Mouse (Mus musculus) stomach, embryonic 14.5 days (tissue): ENCODE measurements around the gene Fam84b. TPM values are rescaled to one million over a fixed set of nuclear protein-coding genes. Genes with fewer than 3 reads are reported as not detected.
A peak's percentile ranks its signal among the peaks of the same experiment; 100 is the strongest.

ENCODE experiments used
- ATAC-seq: fragments of 200-750 bp; cut with Nextera tagmentation; 2 replicates; pipeline ENCODE4 v1.8.0; 2017; ENCODE audit warnings: low read depth, moderate TSS enrichment; ENCODE audit not compliant: insufficient number of reproducible peaks, insufficient read depth, low FRiP score
- H3K27ac ChIP-seq: fragments of 300-500 bp; sonication (generic); 2 replicates; pipeline ENCODE4 v1.5.1; 2014; ENCODE audit warnings: mild to moderate bottlenecking, low read length, moderate library complexity, mixed read lengths
- H3K27me3 ChIP-seq: fragments of 300-500 bp; sonication (generic); 2 replicates; pipeline ENCODE4 v1.6.1; 2014; ENCODE audit warnings: low read length, control low read depth, mixed read lengths; ENCODE audit not compliant: control insufficient read depth, insufficient read depth
- H3K36me3 ChIP-seq: fragments of 300-500 bp; sonication (generic); 2 replicates; pipeline ENCODE4 v1.6.1; 2014; ENCODE audit warnings: mild to moderate bottlenecking, control low read depth, low read length, moderate library complexity, mixed read lengths; ENCODE audit not compliant: control insufficient read depth, insufficient read depth
- H3K4me1 ChIP-seq: fragments of 300-500 bp; sonication (generic); 2 replicates; pipeline ENCODE4 v1.6.1; 2014; ENCODE audit warnings: low read length, control low read depth, mixed read lengths; ENCODE audit not compliant: control insufficient read depth, insufficient read depth
- H3K4me2 ChIP-seq: fragments of 300-500 bp; sonication (generic); replicated peaks from 2 replicates; pipeline ENCODE4 v1.6.1; 2014; ENCODE audit warnings: low read depth, low read length, control low read depth
- H3K4me3 ChIP-seq: fragments of 300-500 bp; sonication (generic); 2 replicates; pipeline ENCODE4 v1.5.1; 2014; ENCODE audit warnings: low read depth, low read length, control low read depth
- H3K9ac ChIP-seq: fragments of 300-500 bp; sonication (generic); replicated peaks from 2 replicates; pipeline ENCODE4 v1.6.1; 2014; ENCODE audit warnings: low read depth, mild to moderate bottlenecking, control low read depth, low read length, moderate library complexity, mixed read lengths
- H3K9me3 ChIP-seq: fragments of 300-500 bp; sonication (generic); 2 replicates; pipeline ENCODE4 v1.6.1; 2016; ENCODE audit warnings: low read depth, low read length, control low read depth; ENCODE audit not compliant: control insufficient read depth
- WGBS: fragments of 180-500 bp; shearing (Covaris S2); extraction: QIAGEN DNeasy Blood & Tissue Kit; methylation state at CpG from one replicate; pipeline ENCODE4 v1.1.7; 2014; 5-methylcytosine and 5-hydroxymethylcytosine counted together
- polyA plus RNA-seq: library from polyadenylated mRNA; unstranded; fragments of >200 nt; fragmentation: Nextera tagmentation; extraction: Ambion mirVana; gene quantifications from 2 replicates; pipeline ENCODE4 v1.2.1, GENCODE M21; 2014

The Fam84b gene
- polyA plus RNA-seq, result 17.0 and 17.6 TPM in 2 replicates

DNA sequence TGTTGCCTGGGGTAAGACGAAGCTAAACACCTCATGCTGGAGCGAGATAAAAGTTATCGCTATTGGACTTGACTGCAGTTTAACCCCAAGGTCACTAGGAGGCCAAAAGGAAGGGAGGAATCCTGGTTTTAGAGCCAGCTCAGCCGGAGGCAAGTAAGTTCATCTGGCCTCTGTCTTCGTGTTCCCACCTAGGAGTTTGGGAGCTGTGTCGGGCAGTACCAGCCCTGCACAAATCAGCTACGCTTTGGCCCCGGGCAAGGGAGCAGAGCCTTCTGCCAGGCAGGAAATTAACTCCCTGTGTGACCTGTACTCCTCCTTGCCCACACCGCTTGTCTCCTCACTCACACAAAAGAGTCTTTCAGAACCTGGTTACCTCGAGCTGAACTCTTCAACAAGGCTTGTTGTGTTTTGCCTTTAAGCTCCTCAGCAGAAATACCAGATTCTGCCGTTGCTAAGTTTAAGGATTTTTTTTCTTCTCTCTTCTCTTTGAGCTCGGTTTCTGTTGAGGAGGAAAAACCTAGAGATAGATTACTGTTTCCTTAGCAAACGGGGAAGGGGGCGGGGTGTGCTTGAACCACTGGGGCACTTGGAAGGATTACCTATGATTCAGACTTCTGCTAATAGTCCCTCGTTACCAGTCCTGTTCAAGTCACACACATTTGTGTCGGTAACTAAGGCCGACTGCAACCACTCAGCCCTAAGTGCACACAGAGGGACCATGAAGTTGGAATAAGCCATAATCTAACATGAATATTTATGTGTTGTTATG is at the start of gene Fam84b:
Gene Fam84b (minus strand): TSS at position 548 of the 769 bp plus-strand sequence.
- WGBS, result 23% methylated on average over 17 of the region's 17 CpGs
- Histone ChIP-seq H3K27me3 (no peaks in the 10 kb centered on the region), H3K4me3 (no peak within 1 kb of the TSS), H3K9ac (no peak within 1 kb of the TSS), H3K4me1 (peaks cover 10% of the 10 kb centered on the region; the same call in 1 of the 2 replicates), H3K4me2 (no peak within 1 kb of the TSS), H3K9me3 (no peaks in the 10 kb centered on the region), H3K36me3 (no peaks in the 10 kb centered on the region), H3K27ac (peak within 1 kb of the TSS; percentile 33; the same call in 1 of the 2 replicates)
- peak; percentile 61; the same call in 1 of the 2 replicates for ATAC-seq

GRCm38 (mm10) chr15:60898187-60898965 is 44.8 kb upstream of the Fam84b start:
- no peaks in the 10 kb centered on the region for H3K36me3 ChIP-seq
- no peaks in the 10 kb centered on the region for H3K27me3 ChIP-seq
- no peaks in the 10 kb centered on the region for H3K4me1 ChIP-seq
- ATAC-seq, result no peak
- H3K27ac ChIP-seq, result no peak overlapping the region
- H3K9ac ChIP-seq, result no peak overlapping the region
- no peak overlapping the region for H3K4me3 ChIP-seq
- H3K9me3 ChIP-seq, result no peaks in the 10 kb centered on the region
- 73% methylated on average over 6 of the region's 6 CpGs for WGBS
- H3K4me2 ChIP-seq, result no peak overlapping the region

DNA sequence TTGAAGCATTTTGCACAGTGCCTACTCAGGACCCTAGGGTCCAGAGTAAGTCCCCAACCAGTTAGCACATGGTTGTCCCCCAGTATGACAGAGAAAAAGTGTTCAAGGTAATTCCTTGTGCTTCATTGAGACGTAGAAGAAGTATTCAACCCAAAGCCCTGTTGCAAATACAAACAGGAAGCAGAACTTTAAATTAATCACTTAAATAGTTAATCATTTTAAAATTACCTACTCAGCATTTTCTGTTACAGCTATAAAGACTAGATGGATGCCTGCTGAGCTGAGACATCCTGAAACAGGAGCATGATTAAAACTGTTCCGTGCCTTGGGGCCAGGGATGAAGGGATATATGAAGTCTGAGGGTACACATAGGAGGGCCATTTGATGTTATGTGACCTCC is 42.5 kb upstream of the Fam84b start:
- ATAC-seq, result no peak
- H3K9me3 ChIP-seq, result no peaks in the 10 kb centered on the region
- H3K4me2 ChIP-seq, result no peak overlapping the region
- no peak overlapping the region for H3K9ac ChIP-seq
- no peak overlapping the region for H3K4me3 ChIP-seq
- no peaks in the 10 kb centered on the region for H3K36me3 ChIP-seq
- H3K27ac ChIP-seq, result no peak overlapping the region
- H3K27me3 ChIP-seq, result no peaks in the 10 kb centered on the region
- WGBS, result 84% methylated on average over 2 of the region's 2 CpGs
- H3K4me1 ChIP-seq, result no peaks in the 10 kb centered on the region

- no peak overlapping the region for H3K9ac ChIP-seq
- no peak overlapping the region for H3K4me2 ChIP-seq
- no peaks in the 10 kb centered on the region for H3K27me3 ChIP-seq
- no peak for ATAC-seq
- no peaks in the 10 kb centered on the region for H3K4me1 ChIP-seq
- no peak overlapping the region for H3K4me3 ChIP-seq
- H3K36me3 ChIP-seq, result no peaks in the 10 kb centered on the region
- 62% methylated on average over 3 of the region's 3 CpGs for WGBS
- H3K27ac ChIP-seq, result no peak overlapping the region
- H3K9me3 ChIP-seq, result no peaks in the 10 kb centered on the region
Measured at GRCm38 (mm10) chr15:60892976-60893463, 39.4 kb upstream of the Fam84b start.

DNA sequence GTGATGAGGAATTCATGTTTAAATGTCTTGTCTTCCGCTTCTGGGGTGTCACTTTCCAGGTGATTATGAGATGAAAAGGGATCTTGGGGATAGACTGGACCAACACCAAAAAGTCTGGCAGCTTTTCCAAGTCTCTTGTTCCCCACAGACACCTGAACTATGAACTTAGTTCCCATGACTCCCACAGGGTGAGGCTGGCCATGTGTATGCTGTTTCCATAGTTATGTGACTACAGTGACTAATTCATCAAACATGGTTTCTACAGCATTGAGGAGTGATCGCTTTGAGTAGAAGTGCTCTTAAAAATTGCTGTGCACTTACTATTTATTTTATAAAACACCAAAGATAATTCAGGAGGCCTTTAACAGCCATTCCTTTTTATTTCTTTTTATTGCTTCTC is 35.1 kb upstream of the Fam84b start:
- H3K27me3 ChIP-seq, result no peaks in the 10 kb centered on the region
- WGBS, result 82% methylated on average over 2 of the region's 2 CpGs

DNA sequence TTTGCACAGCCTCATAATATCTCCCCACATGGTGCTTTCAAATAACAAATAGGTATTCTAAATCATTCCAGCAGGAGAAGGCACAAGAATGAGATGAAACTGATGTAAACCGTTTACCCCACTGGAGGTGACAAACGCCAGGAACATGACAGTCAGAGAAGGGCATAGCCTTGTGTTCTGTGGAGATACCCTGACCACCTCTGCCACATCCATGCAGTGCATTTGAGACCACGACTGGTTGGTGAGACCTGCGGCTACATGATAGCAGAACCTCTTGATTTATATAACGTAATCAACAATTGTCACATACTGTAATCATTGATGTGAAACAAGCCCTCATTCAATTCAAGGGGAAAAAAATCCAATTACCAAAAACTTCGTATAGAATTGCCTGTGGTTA is 22.1 kb upstream of the Fam84b start:
- ATAC-seq, result no peak
- Histone ChIP-seq H3K27ac (no peak overlapping the region), H3K9ac (no peak overlapping the region), H3K27me3 (no peaks in the 10 kb centered on the region), H3K9me3 (no peaks in the 10 kb centered on the region), H3K4me3 (no peak overlapping the region), H3K36me3 (no peaks in the 10 kb centered on the region), H3K4me2 (no peak overlapping the region), H3K4me1 (no peaks in the 10 kb centered on the region)
- 82% methylated on average over 6 of the region's 6 CpGs for WGBS

More for the DNA sequence above, 35.1 kb upstream of the Fam84b start:
- ATAC-seq, result 0 out of 2 replicates have a peak, but pooled peaks have one; percentile 63
- Histone ChIP-seq H3K4me2 (no peak overlapping the region), H3K27ac (no peak overlapping the region), H3K4me1 (no peaks in the 10 kb centered on the region), H3K9me3 (no peaks in the 10 kb centered on the region), H3K36me3 (no peaks in the 10 kb centered on the region), H3K9ac (no peak overlapping the region), H3K4me3 (no peak overlapping the region)

DNA sequence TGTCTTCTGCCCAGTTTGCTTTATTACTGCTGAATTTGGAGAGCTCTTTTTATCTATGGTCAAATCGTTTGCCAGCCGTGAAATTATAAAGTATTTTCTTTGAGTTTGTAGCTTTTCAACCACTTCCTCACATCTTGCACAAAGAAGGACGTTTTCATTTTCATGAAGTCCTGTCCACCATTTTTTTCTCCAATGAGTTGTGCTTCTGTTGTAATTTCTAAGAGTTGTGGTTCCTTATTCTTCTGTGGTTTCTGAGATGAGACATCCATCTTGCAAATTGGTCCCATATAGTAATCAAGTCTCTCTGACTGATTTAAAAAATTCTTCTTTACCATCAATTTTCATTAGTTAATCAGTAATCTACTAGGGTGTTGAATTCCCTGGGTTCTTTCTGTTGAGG is 8.8 kb upstream of the Fam84b start:
- no peaks in the 10 kb centered on the region for H3K27me3 ChIP-seq
- H3K9me3 ChIP-seq, result no peaks in the 10 kb centered on the region
- no peak overlapping the region for H3K4me2 ChIP-seq
- H3K4me3 ChIP-seq, result no peak overlapping the region
- H3K36me3 ChIP-seq, result no peaks in the 10 kb centered on the region
- no peak overlapping the region for H3K9ac ChIP-seq
- no peaks in the 10 kb centered on the region for H3K4me1 ChIP-seq
- no peak for ATAC-seq
- 94% methylated on average over 3 of the region's 3 CpGs for WGBS
- H3K27ac ChIP-seq, result no peak overlapping the region

GRCm38 (mm10) chr15:60855112-60855511 is 1.5 kb upstream of the Fam84b start:
- Histone ChIP-seq H3K4me2 (no peak overlapping the region), H3K36me3 (no peaks in the 10 kb centered on the region), H3K27me3 (no peaks in the 10 kb centered on the region), H3K4me3 (no peak overlapping the region), H3K4me1 (peaks cover 7% of the 10 kb centered on the region; the same call in 1 of the 2 replicates), H3K27ac (no peak overlapping the region), H3K9me3 (no peaks in the 10 kb centered on the region), H3K9ac (no peak overlapping the region)
- ATAC-seq, result no peak
- WGBS, result 63% methylated on average over 1 of the region's 1 CpGs
